Mouse (Mus musculus): ENCODE results near the gene Lig3. TPM values are rescaled to one million over a fixed set of nuclear protein-coding genes. Genes with fewer than 3 reads are reported as not detected.
A peak's percentile ranks its signal among the peaks of the same experiment; 100 is the strongest.

Lig3 gene
- 24.2 and 31.1 TPM in 2 replicates for polyA plus RNA-seq (2014; fragmentation: Nextera tagmentation; extraction: Ambion mirVana)

DNA sequence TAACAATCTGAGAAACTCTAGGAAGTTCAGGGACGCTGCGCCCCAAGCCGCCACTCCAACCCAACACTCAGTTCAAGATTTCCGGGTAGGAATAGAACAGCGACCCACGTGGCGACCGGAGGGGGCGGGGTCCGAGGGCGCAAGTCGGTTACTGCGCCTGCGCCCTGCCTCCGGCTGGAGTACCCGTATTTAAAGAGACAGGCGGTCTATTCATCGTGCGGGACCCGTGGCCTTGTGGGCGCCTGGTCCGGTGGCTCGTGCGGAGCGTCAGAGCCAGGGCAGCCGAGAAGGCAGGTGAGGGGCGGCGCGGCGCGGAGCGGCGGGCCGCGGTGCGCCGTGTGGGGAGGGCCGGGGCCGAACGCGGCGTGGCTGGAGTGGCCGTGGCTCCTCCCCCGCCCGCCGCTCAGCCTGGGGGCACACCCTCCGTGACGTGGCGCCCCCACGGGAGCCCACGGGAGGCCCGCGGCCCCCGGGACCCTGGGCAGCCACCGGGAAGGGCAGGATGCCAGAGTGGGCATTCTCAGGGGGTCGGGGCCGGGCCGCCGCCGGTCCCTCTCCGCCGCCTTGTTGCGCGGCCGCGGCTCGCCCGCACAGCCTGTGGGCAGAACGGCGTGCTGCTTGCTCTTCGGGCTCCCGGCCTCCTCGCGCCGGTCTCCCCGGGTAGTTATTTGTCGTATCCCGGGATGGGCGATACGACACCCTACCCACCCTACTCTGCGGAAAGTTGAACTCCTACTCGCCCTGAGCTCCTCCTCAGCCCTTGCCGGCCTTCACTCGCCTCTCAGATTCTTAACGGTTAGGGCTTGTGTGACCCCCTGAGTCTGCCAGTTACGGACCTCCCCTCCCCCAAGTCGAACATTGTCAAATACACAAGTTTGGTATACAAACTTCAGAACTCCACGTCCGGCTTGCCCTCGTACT, at the start of gene Lig3:
TSS of gene Lig3 (plus strand) at position 126 of the 921 bp plus-strand sequence.
- H3K36me3 ChIP-seq (ENCODE audit: control insufficient read depth, insufficient read depth, low read length), result peaks cover 11% of the 10 kb centered on the region
- H3K4me3 ChIP-seq (ENCODE audit: low read depth, low read length), result peak within 1 kb of the TSS; percentile 91
- no peaks in the 10 kb centered on the region for H3K27me3 ChIP-seq (ENCODE audit: control insufficient read depth, insufficient read depth, low read length)
- peak within 1 kb of the TSS; percentile 83 for H3K4me2 ChIP-seq
- ATAC-seq (replicated peaks; ENCODE audit: insufficient number of reproducible peaks, low FRiP score, low TSS enrichment), result peak; percentile 92
- under 1% methylated on average over 66 of the region's 90 CpGs for WGBS (ENCODE audit: insufficient replicate concordance)
- peaks cover 7% of the 10 kb centered on the region for H3K4me1 ChIP-seq (ENCODE audit: control insufficient read depth, insufficient read depth, low read length)
- no peaks in the 10 kb centered on the region for H3K9me3 ChIP-seq (replicated peaks; ENCODE audit: control insufficient read depth, low read length)
- H3K27ac ChIP-seq (ENCODE audit: low read depth, low read length), result peak within 1 kb of the TSS; percentile 96
- H3K9ac ChIP-seq (ENCODE audit: low read depth, low read length), result peak within 1 kb of the TSS; percentile 96

DNA sequence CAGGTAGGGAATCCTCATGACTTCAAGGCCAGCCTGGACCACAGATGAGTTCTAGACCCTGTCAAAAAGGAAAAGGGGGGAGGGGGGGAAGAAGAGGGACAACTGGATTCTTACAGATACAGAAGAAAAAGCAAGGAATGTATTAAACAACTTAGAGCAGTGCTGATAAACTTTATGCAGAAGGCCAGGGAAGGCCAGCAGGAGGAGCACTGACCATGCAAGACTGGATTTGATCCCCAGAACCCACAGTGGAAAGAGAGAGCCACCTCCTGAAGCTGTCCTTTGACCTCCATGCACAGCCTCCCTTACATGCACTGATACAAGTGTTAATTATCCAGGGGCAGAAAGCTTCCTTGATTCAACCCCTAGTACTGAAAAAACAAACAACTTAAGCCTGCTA, 46.7 kb upstream of the Lig3 start:
- Histone ChIP-seq H3K9me3 (replicated peaks; ENCODE audit: control insufficient read depth, low read length) (no peaks in the 10 kb centered on the region), H3K36me3 (ENCODE audit: control insufficient read depth, insufficient read depth, low read length) (no peaks in the 10 kb centered on the region), H3K4me3 (ENCODE audit: low read depth, low read length) (no peak overlapping the region), H3K9ac (ENCODE audit: low read depth, low read length) (no peak overlapping the region), H3K4me2 (no peak overlapping the region), H3K27ac (ENCODE audit: low read depth, low read length) (no peak overlapping the region), H3K4me1 (ENCODE audit: control insufficient read depth, insufficient read depth, low read length) (no peaks in the 10 kb centered on the region), H3K27me3 (ENCODE audit: control insufficient read depth, insufficient read depth, low read length) (no peaks in the 10 kb centered on the region)
- ATAC-seq (replicated peaks; ENCODE audit: insufficient number of reproducible peaks, low FRiP score, low TSS enrichment), result no peak

DNA sequence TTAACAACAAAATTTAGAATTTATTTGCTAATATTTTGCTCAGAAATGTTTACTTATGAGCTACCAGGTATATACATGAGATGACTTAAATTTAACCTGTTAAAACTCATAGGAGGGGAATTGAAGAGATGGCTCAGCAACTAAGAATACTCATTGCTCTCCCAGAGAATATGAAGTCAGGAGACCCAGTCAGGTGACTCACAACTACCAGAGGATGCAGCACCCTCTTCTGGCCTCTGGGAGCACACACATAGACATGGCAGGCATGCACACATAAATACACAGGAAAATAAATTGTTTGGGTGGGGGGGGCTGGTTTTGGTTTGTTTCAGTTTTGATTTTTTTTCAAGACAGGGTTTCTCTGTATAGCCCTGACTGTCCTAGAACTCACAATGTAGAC, 41.9 kb upstream of the Lig3 start:
- no peak overlapping the region for H3K4me2 ChIP-seq
- no peaks in the 10 kb centered on the region for H3K36me3 ChIP-seq (ENCODE audit: control insufficient read depth, insufficient read depth, low read length)
- no peak for ATAC-seq (replicated peaks; ENCODE audit: insufficient number of reproducible peaks, low FRiP score, low TSS enrichment)
- no peaks in the 10 kb centered on the region for H3K4me1 ChIP-seq (ENCODE audit: control insufficient read depth, insufficient read depth, low read length)
- no peaks in the 10 kb centered on the region for H3K9me3 ChIP-seq (replicated peaks; ENCODE audit: control insufficient read depth, low read length)
- no peak overlapping the region for H3K9ac ChIP-seq (ENCODE audit: low read depth, low read length)
- no peak overlapping the region for H3K4me3 ChIP-seq (ENCODE audit: low read depth, low read length)
- H3K27ac ChIP-seq (ENCODE audit: low read depth, low read length), result no peak overlapping the region
- no peaks in the 10 kb centered on the region for H3K27me3 ChIP-seq (ENCODE audit: control insufficient read depth, insufficient read depth, low read length)

DNA sequence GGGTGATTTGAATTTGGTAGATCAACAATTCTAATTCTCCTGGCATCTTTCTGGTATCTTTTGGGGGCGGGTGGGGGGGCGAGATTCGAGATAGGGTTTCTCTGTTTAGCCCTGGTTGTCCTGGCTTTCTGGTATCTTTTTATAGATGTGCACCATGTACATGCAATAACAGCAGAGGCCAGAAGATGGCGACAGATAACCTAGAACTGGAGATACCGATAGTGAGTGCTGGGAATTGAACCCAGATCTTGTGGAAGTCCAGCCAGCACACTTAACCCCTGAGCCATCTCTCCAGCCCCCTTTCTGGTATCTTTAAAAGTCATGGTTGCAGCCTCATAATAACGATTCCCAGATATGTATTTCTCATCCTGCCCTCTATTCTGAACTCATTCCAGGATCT, 34.8 kb upstream of the Lig3 start:
- Histone ChIP-seq H3K4me2 (no peak overlapping the region), H3K9ac (ENCODE audit: low read depth, low read length) (no peak overlapping the region), H3K27ac (ENCODE audit: low read depth, low read length) (no peak overlapping the region), H3K4me1 (ENCODE audit: control insufficient read depth, insufficient read depth, low read length) (no peaks in the 10 kb centered on the region), H3K9me3 (replicated peaks; ENCODE audit: control insufficient read depth, low read length) (no peaks in the 10 kb centered on the region), H3K36me3 (ENCODE audit: control insufficient read depth, insufficient read depth, low read length) (no peaks in the 10 kb centered on the region), H3K27me3 (ENCODE audit: control insufficient read depth, insufficient read depth, low read length) (no peaks in the 10 kb centered on the region), H3K4me3 (ENCODE audit: low read depth, low read length) (no peak overlapping the region)
- WGBS (ENCODE audit: insufficient replicate concordance), result 30% methylated on average over 6 of the region's 6 CpGs
- ATAC-seq (replicated peaks; ENCODE audit: insufficient number of reproducible peaks, low FRiP score, low TSS enrichment), result no peak

DNA sequence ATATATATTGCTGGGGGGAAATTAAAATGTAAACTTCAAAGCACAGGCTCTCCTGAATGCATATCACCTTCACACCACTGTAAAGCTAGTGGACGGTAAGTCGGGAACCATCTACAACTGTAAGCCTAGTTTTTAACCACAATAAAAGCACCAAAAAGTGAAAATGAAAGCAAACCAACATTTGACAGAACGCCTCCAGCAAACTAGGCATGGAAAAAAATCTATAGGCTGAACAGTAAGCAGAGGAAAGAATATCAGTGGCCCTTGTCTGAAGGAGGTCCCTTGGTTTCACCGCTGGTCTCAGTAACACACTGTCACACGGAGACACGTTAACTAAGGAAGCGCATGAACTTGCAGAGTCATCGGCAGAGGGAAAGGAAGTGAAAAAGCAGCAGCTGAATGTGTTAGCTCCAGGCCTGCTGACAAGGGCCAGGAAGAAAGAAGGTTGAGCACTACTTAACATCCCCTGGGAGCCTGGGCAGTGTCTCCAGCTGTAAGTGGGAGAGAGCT, 34.0 kb upstream of the Lig3 start:
- H3K27ac ChIP-seq (ENCODE audit: low read depth, low read length), result no peak overlapping the region
- no peaks in the 10 kb centered on the region for H3K4me1 ChIP-seq (ENCODE audit: control insufficient read depth, insufficient read depth, low read length)
- no peak for ATAC-seq (replicated peaks; ENCODE audit: insufficient number of reproducible peaks, low FRiP score, low TSS enrichment)
- H3K4me3 ChIP-seq (ENCODE audit: low read depth, low read length), result no peak overlapping the region
- H3K9ac ChIP-seq (ENCODE audit: low read depth, low read length), result 0 out of 2 replicates have a peak overlapping the region, but pooled peaks have one; percentile 35
- no peaks in the 10 kb centered on the region for H3K27me3 ChIP-seq (ENCODE audit: control insufficient read depth, insufficient read depth, low read length)
- WGBS (ENCODE audit: insufficient replicate concordance), result 77% methylated on average over 8 of the region's 8 CpGs
- H3K36me3 ChIP-seq (ENCODE audit: control insufficient read depth, insufficient read depth, low read length), result no peaks in the 10 kb centered on the region
- no peaks in the 10 kb centered on the region for H3K9me3 ChIP-seq (replicated peaks; ENCODE audit: control insufficient read depth, low read length)
- H3K4me2 ChIP-seq, result 0 out of 2 replicates have a peak overlapping the region, but pooled peaks have one; percentile 7

DNA sequence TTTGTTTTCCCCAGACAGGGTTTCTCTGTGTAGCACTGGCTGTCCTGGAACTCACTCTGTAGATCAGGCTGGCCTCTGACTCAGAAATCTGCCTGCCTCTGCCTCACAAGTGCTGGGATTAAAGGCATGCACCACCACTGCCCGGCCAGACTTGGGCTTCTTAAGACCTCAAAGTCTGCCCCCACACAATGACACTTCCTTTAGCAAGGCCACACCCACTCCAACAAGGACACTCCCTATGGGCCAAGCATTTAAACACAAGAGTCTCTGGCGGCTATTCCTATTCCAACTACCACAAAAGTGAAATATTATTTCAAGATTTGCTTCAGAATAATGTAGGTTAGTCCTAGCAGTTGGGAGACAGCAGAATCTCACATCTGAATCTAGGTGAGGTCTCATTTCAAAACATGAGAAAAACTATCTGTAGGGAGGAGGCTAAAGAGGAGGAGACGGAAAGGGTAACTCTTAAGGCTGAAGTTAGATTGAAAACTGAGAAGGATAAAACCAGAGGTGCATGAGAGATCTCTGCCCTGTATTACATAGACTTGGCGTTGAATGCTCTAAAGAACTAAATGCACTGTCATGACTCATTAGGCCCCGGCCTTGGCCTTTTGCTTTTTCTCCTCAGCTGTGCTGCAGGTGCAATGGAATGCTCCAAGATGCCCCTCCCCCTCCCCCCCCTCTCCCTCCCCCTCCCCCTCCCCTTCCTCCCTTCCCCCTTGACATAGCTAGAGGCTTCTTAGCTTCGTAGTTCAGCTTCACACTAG, 28.4 kb upstream of the Lig3 start:
- Histone ChIP-seq H3K4me3 (ENCODE audit: low read depth, low read length) (no peak overlapping the region), H3K9ac (ENCODE audit: low read depth, low read length) (no peak overlapping the region), H3K4me1 (ENCODE audit: control insufficient read depth, insufficient read depth, low read length) (no peaks in the 10 kb centered on the region), H3K4me2 (no peak overlapping the region), H3K27ac (ENCODE audit: low read depth, low read length) (no peak overlapping the region), H3K36me3 (ENCODE audit: control insufficient read depth, insufficient read depth, low read length) (no peaks in the 10 kb centered on the region), H3K27me3 (ENCODE audit: control insufficient read depth, insufficient read depth, low read length) (no peaks in the 10 kb centered on the region), H3K9me3 (replicated peaks; ENCODE audit: control insufficient read depth, low read length) (no peaks in the 10 kb centered on the region)
- WGBS (ENCODE audit: insufficient replicate concordance), result 67% methylated on average over 6 of the region's 6 CpGs
- no peak for ATAC-seq (replicated peaks; ENCODE audit: insufficient number of reproducible peaks, low FRiP score, low TSS enrichment)

DNA sequence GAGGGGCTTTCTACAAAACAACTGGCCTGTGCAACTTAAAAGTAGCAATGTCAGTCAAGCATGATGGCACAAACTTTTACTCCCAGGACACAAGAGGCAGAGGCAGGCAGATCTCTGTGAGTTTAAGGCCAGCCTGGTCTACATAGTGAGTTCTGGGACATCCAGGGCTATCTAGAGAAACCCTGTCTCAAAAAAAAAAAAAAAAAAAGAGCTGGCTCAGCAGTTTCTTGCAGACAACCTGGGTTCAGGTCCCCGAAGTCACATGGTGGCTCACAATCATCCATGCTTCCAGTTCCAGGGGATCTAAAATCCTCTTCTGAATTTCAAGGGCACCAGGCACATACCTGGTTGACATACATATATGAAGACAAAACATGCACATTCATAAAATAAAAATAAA, 25.0 kb upstream of the Lig3 start:
- ATAC-seq (replicated peaks; ENCODE audit: insufficient number of reproducible peaks, low FRiP score, low TSS enrichment), result no peak

DNA sequence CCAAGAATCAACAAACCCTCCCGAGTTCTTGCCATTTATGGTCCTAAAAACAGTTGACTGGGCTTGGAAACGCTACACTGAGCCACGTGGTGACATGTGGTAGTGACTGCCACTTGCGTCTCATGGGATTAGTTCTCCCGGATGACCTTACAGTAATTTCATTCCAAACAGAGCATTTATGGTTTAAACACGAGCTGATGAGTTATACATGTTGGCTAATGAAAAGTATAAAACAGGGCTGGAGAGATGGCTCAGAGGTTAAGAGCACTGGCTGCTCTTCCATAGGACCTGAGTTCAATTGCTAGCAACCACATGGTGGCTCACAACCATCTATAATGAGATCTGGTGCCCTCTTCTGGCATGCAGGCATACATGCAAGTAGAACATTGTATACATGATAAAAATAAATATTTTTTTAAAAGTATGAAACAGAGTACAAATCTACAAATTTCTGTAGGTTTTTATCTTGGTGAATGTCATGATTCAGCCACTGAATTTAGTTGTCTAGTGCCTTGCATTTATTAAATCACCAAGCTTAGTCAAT, 18.6 kb upstream of the Lig3 start:
- H3K9me3 ChIP-seq (replicated peaks; ENCODE audit: control insufficient read depth, low read length), result no peaks in the 10 kb centered on the region
- H3K4me3 ChIP-seq (ENCODE audit: low read depth, low read length), result no peak overlapping the region
- H3K4me1 ChIP-seq (ENCODE audit: control insufficient read depth, insufficient read depth, low read length), result peaks cover 10% of the 10 kb centered on the region
- no peak overlapping the region for H3K9ac ChIP-seq (ENCODE audit: low read depth, low read length)
- no peak overlapping the region for H3K4me2 ChIP-seq
- H3K27ac ChIP-seq (ENCODE audit: low read depth, low read length), result no peak overlapping the region
- ATAC-seq (replicated peaks; ENCODE audit: insufficient number of reproducible peaks, low FRiP score, low TSS enrichment), result no peak
- WGBS (ENCODE audit: insufficient replicate concordance), result 79% methylated on average over 6 of the region's 6 CpGs
- no peaks in the 10 kb centered on the region for H3K27me3 ChIP-seq (ENCODE audit: control insufficient read depth, insufficient read depth, low read length)
- H3K36me3 ChIP-seq (ENCODE audit: control insufficient read depth, insufficient read depth, low read length), result no peaks in the 10 kb centered on the region

More for the DNA sequence above, 25.0 kb upstream of the Lig3 start:
- 76% methylated on average over 1 of the region's 1 CpGs for whole genome bisulfite sequencing (ENCODE audit: insufficient replicate concordance)
- Histone ChIP-seq H3K27me3 (ENCODE audit: control insufficient read depth, insufficient read depth, low read length) (no peaks in the 10 kb centered on the region), H3K36me3 (ENCODE audit: control insufficient read depth, insufficient read depth, low read length) (no peaks in the 10 kb centered on the region), H3K4me3 (ENCODE audit: low read depth, low read length) (no peak overlapping the region), H3K4me2 (no peak overlapping the region), H3K4me1 (ENCODE audit: control insufficient read depth, insufficient read depth, low read length) (no peaks in the 10 kb centered on the region), H3K27ac (ENCODE audit: low read depth, low read length) (no peak overlapping the region), H3K9me3 (replicated peaks; ENCODE audit: control insufficient read depth, low read length) (no peaks in the 10 kb centered on the region), H3K9ac (ENCODE audit: low read depth, low read length) (no peak overlapping the region)

Measured in heart, embryonic 11.5 days (tissue).